Mouse (Mus musculus) limb, embryonic 10.5 days (tissue): ENCODE results near the gene Adck1. TPM values are rescaled to one million over a fixed set of nuclear protein-coding genes. Genes with fewer than 3 reads are reported as not detected.
"Not testable (repeated sequence)": the region's sequence is repeated elsewhere in the genome, so short reads cannot be mapped to it uniquely, and the experiment has no call there.

Experiments
- DNase-seq: peaks from one replicate; pipeline ENCODE4 v3.0.0-alpha.2; 2017; ENCODE audit warnings: low spot score
- H3K27ac ChIP-seq: fragments of 300-500 bp; sonication (generic); 2 replicates; pipeline ENCODE4 v1.5.1; 2016; ENCODE audit warnings: mild to moderate bottlenecking
- H3K27me3 ChIP-seq: fragments of 300-500 bp; sonication (generic); 2 replicates; pipeline ENCODE4 v1.6.1; 2016; ENCODE audit warnings: low read depth, mild to moderate bottlenecking; ENCODE audit not compliant: poor library complexity, severe bottlenecking
- H3K36me3 ChIP-seq: fragments of 300-500 bp; sonication (generic); 2 replicates; pipeline ENCODE4 v1.6.1; 2016; ENCODE audit warnings: mild to moderate bottlenecking, moderate library complexity
- H3K4me1 ChIP-seq: fragments of 300-500 bp; sonication (generic); 2 replicates; pipeline ENCODE4 v1.6.1; 2016
- H3K4me3 ChIP-seq: fragments of 300-500 bp; sonication (generic); 2 replicates; pipeline ENCODE4 v1.5.1; 2016; ENCODE audit warnings: mild to moderate bottlenecking, moderate library complexity
- H3K9me3 ChIP-seq: fragments of 300-500 bp; sonication (generic); replicated peaks from 2 replicates; pipeline ENCODE4 v1.6.1; 2016; ENCODE audit warnings: mild to moderate bottlenecking
- WGBS: fragments of 180-500 bp; shearing (Covaris S2); methylation state at CpG from one replicate; pipeline ENCODE4 v1.1.7; 2016; 5-methylcytosine and 5-hydroxymethylcytosine counted together
- polyA plus RNA-seq: library from polyadenylated mRNA; unstranded; fragments of >200 nt; fragmentation: Nextera tagmentation; extraction: Ambion mirVana; gene quantifications from 2 replicates; pipeline ENCODE4 v1.2.1, GENCODE M21; 2016

The Adck1 gene
- polyA plus RNA-seq, 1 experiment from 2014 or later, result 21.8 TPM

GRCm38 (mm10) chr12:88466801-88467200, 106.4 kb downstream of the Adck1 start:
- 87% methylated on average over 6 of the region's 6 CpGs for WGBS
- Histone ChIP-seq H3K4me1 (peaks cover 3% of the 10 kb centered on the region; the same call in 1 of the 2 replicates), H3K36me3 (no peaks in the 10 kb centered on the region), H3K4me3 (no peak overlapping the region), H3K9me3 (no peaks in the 10 kb centered on the region), H3K27me3 (no peaks in the 10 kb centered on the region), H3K27ac (no peak overlapping the region)
- no peak for DNase-seq

GRCm38 (mm10) chr12:88467257-88467656, 106.9 kb downstream of the Adck1 start:
- DNase-seq, result no peak
- Histone ChIP-seq H3K4me1 (peaks cover 3% of the 10 kb centered on the region; the same call in 1 of the 2 replicates), H3K9me3 (no peaks in the 10 kb centered on the region), H3K4me3 (no peak overlapping the region), H3K27ac (no peak overlapping the region), H3K36me3 (no peaks in the 10 kb centered on the region), H3K27me3 (no peaks in the 10 kb centered on the region)
- 85% methylated on average over 3 of the region's 3 CpGs for WGBS

- H3K27me3 ChIP-seq, result no peaks in the 10 kb centered on the region
- H3K4me3 ChIP-seq, result no peak overlapping the region
- no peaks in the 10 kb centered on the region for H3K36me3 ChIP-seq
- 77% methylated on average over 5 of the region's 5 CpGs for WGBS
- H3K27ac ChIP-seq, result no peak overlapping the region
- peaks cover 3% of the 10 kb centered on the region; the same call in 1 of the 2 replicates for H3K4me1 ChIP-seq
- no peaks in the 10 kb centered on the region for H3K9me3 ChIP-seq
- no peak for DNase-seq
Measured at GRCm38 (mm10) chr12:88467935-88468465, 107.6 kb downstream of the Adck1 start.

- no peak overlapping the region for H3K27ac ChIP-seq
- peaks cover 3% of the 10 kb centered on the region; the same call in 1 of the 2 replicates for H3K4me1 ChIP-seq
- no peaks in the 10 kb centered on the region for H3K27me3 ChIP-seq
- no peaks in the 10 kb centered on the region for H3K9me3 ChIP-seq
- no peaks in the 10 kb centered on the region for H3K36me3 ChIP-seq
- 67% methylated on average over 6 of the region's 6 CpGs for WGBS
- DNase-seq, result no peak
- H3K4me3 ChIP-seq, result no peak overlapping the region
Measured at GRCm38 (mm10) chr12:88468691-88469090, 108.3 kb downstream of the Adck1 start.

GRCm38 (mm10) chr12:88471884-88472283, 111.5 kb downstream of the Adck1 start:
- 72% methylated on average over 10 of the region's 10 CpGs for WGBS

GRCm38 (mm10) chr12:88472832-88473231, 112.5 kb downstream of the Adck1 start:
- Histone ChIP-seq H3K9me3 (no peaks in the 10 kb centered on the region), H3K4me1 (peaks cover 3% of the 10 kb centered on the region; the same call in 1 of the 2 replicates), H3K27me3 (no peaks in the 10 kb centered on the region), H3K36me3 (no peaks in the 10 kb centered on the region), H3K27ac (no peak overlapping the region), H3K4me3 (no peak overlapping the region)
- 80% methylated on average over 3 of the region's 3 CpGs for WGBS
- no peak for DNase-seq

More at GRCm38 (mm10) chr12:88471884-88472283, 111.5 kb downstream of the Adck1 start:
- not testable (repeated sequence) for H3K9me3 ChIP-seq, H3K4me3 ChIP-seq, H3K4me1 ChIP-seq, H3K27ac ChIP-seq, H3K27me3 ChIP-seq, DNase-seq, H3K36me3 ChIP-seq

GRCm38 (mm10) chr12:88473796-88474195, 113.4 kb downstream of the Adck1 start:
- Histone ChIP-seq H3K4me3 (no peak overlapping the region), H3K9me3 (no peaks in the 10 kb centered on the region), H3K27me3 (no peaks in the 10 kb centered on the region), H3K27ac (no peak overlapping the region), H3K4me1 (peaks cover 3% of the 10 kb centered on the region; the same call in 1 of the 2 replicates), H3K36me3 (no peaks in the 10 kb centered on the region)
- 93% methylated on average over 6 of the region's 6 CpGs for WGBS
- DNase-seq, result no peak

GRCm38 (mm10) chr12:88475833-88476232, 115.5 kb downstream of the Adck1 start:
- Histone ChIP-seq H3K27ac (no peak overlapping the region), H3K36me3 (no peaks in the 10 kb centered on the region), H3K27me3 (no peaks in the 10 kb centered on the region), H3K4me1 (peaks cover 3% of the 10 kb centered on the region; the same call in 1 of the 2 replicates), H3K4me3 (no peak overlapping the region), H3K9me3 (no peaks in the 10 kb centered on the region)
- no peak for DNase-seq
- WGBS, result 90% methylated on average over 3 of the region's 3 CpGs

GRCm38 (mm10) chr12:88476702-88477101, 116.3 kb downstream of the Adck1 start:
- H3K4me1 ChIP-seq, result peaks cover under 1% of the 10 kb centered on the region; the same call in 1 of the 2 replicates
- no peaks in the 10 kb centered on the region for H3K9me3 ChIP-seq
- H3K36me3 ChIP-seq, result no peaks in the 10 kb centered on the region
- DNase-seq, result no peak
- H3K27me3 ChIP-seq, result no peaks in the 10 kb centered on the region
- no peak overlapping the region for H3K4me3 ChIP-seq
- WGBS, result 90% methylated on average over 6 of the region's 6 CpGs
- H3K27ac ChIP-seq, result no peak overlapping the region

- no peak for DNase-seq
- no peak overlapping the region for H3K4me3 ChIP-seq
- H3K9me3 ChIP-seq, result no peaks in the 10 kb centered on the region
- no peaks in the 10 kb centered on the region for H3K4me1 ChIP-seq
- no peaks in the 10 kb centered on the region for H3K36me3 ChIP-seq
- H3K27me3 ChIP-seq, result no peaks in the 10 kb centered on the region
- 89% methylated on average over 3 of the region's 3 CpGs for WGBS
- no peak overlapping the region for H3K27ac ChIP-seq
Measured at GRCm38 (mm10) chr12:88481657-88482056, 121.3 kb downstream of the Adck1 start.

GRCm38 (mm10) chr12:88490881-88491280, 130.5 kb downstream of the Adck1 start:
- Histone ChIP-seq H3K36me3 (no peaks in the 10 kb centered on the region), H3K9me3 (no peaks in the 10 kb centered on the region), H3K4me3 (no peak overlapping the region), H3K4me1 (no peaks in the 10 kb centered on the region), H3K27me3 (no peaks in the 10 kb centered on the region), H3K27ac (no peak overlapping the region)
- WGBS, result 84% methylated on average over 2 of the region's 2 CpGs
- DNase-seq, result no peak
